Mouse (Mus musculus) myocyte (in vitro differentiated cells): ENCODE data around the gene Alk. TPM values are rescaled to one million over a fixed set of nuclear protein-coding genes. Genes with fewer than 3 reads are reported as not detected.

Experiments used
- H3K27me3 ChIP-seq: one replicate; pipeline ENCODE4 v1.6.1; 2011; ENCODE audit not compliant: control insufficient read depth, insufficient read depth, insufficient read length
- H3K36me3 ChIP-seq: one replicate; pipeline ENCODE4 v1.6.1; 2011; ENCODE audit not compliant: control insufficient read depth, insufficient read depth
- H3K4me2 ChIP-seq: one replicate; pipeline ENCODE4 v1.6.1; 2011; ENCODE audit warnings: low read depth, control low read depth
- H3K4me3 ChIP-seq: one replicate; pipeline ENCODE4 v1.5.1; 2011; ENCODE audit warnings: mild to moderate bottlenecking, control low read depth, moderate library complexity
- H3K79me2 ChIP-seq: one replicate; pipeline ENCODE4 v1.6.1; 2011; ENCODE audit not compliant: control insufficient read depth, insufficient read depth
- H3ac ChIP-seq: one replicate; pipeline ENCODE4 v1.6.1; 2011; ENCODE audit not compliant: control insufficient read depth, insufficient read length
- CEBPB ChIP-seq: IDR thresholded peaks from 2 replicates; pipeline ENCODE4 v1.6.1; 2011; ENCODE audit warnings: mild to moderate bottlenecking, moderate library complexity; ENCODE audit not compliant: poor library complexity, insufficient read depth, severe bottlenecking
- E2F4 ChIP-seq: IDR thresholded peaks from one replicate; pipeline ENCODE4 v1.6.1; 2011; ENCODE audit warnings: mild to moderate bottlenecking, control low read depth, moderate library complexity; ENCODE audit not compliant: insufficient read depth
- MAX ChIP-seq: IDR thresholded peaks from one replicate; pipeline ENCODE4 v1.6.1; 2011; ENCODE audit warnings: low read depth, mild to moderate bottlenecking, control low read depth
- MYOD1 ChIP-seq, 3 experiments: IDR thresholded peaks; one replicate each; pipeline ENCODE4 v1.6.1; 2011; ENCODE audit warnings: control low read depth in 2 of 3, low read depth in 2 of 3, mild to moderate bottlenecking in 2 of 3, moderate library complexity in 1 of 3; ENCODE audit not compliant: insufficient read length in 2 of 3, control insufficient read depth in 1 of 3
- MYOG ChIP-seq, 3 experiments: IDR thresholded peaks; one replicate each; pipeline ENCODE4 v1.6.1; 2011; ENCODE audit warnings: control low read depth in 2 of 3, low read depth in 2 of 3, mild to moderate bottlenecking in 2 of 3; ENCODE audit not compliant: insufficient read length in 2 of 3, control insufficient read depth in 1 of 3, insufficient read depth in 1 of 3
- POLR2A ChIP-seq: IDR thresholded peaks from one replicate; pipeline ENCODE4 v1.6.1; 2011; ENCODE audit warnings: low read depth, mild to moderate bottlenecking, control low read depth, moderate library complexity; ENCODE audit not compliant: insufficient read length
- POLR2AphosphoS2 ChIP-seq: IDR thresholded peaks from one replicate; pipeline ENCODE4 v1.6.1; 2011; ENCODE audit warnings: low read depth, control low read depth; ENCODE audit not compliant: insufficient read length
- REST ChIP-seq: IDR thresholded peaks from one replicate; pipeline ENCODE4 v1.6.1; 2011; ENCODE audit warnings: mild to moderate bottlenecking, control low read depth, moderate library complexity; ENCODE audit not compliant: insufficient read depth, insufficient read length
- SRF ChIP-seq: IDR thresholded peaks from one replicate; pipeline ENCODE4 v1.6.1; 2011; ENCODE audit warnings: low read depth; ENCODE audit not compliant: control insufficient read depth, insufficient read length
- TCF12 ChIP-seq: IDR thresholded peaks from one replicate; pipeline ENCODE4 v1.6.1; 2011; ENCODE audit warnings: mild to moderate bottlenecking, control low read depth; ENCODE audit not compliant: poor library complexity, insufficient read depth, severe bottlenecking
- TCF3 ChIP-seq: IDR thresholded peaks from one replicate; pipeline ENCODE4 v1.6.1; 2011; ENCODE audit warnings: low read depth, control low read depth; ENCODE audit not compliant: insufficient read length
- USF1 ChIP-seq: IDR thresholded peaks from one replicate; pipeline ENCODE4 v1.6.1; 2011; ENCODE audit warnings: low read depth, mild to moderate bottlenecking, control low read depth, moderate library complexity
- polyA plus RNA-seq: library from polyadenylated mRNA; unstranded; fragments of >200 nt; fragmentation: generic; extraction: Trizol; gene quantifications from one replicate; pipeline ENCODE4 v1.2.1, GENCODE M21; 2012; ENCODE audit warnings: missing spikeins

The Alk gene
- polyA plus RNA-seq, result not detected

DNA sequence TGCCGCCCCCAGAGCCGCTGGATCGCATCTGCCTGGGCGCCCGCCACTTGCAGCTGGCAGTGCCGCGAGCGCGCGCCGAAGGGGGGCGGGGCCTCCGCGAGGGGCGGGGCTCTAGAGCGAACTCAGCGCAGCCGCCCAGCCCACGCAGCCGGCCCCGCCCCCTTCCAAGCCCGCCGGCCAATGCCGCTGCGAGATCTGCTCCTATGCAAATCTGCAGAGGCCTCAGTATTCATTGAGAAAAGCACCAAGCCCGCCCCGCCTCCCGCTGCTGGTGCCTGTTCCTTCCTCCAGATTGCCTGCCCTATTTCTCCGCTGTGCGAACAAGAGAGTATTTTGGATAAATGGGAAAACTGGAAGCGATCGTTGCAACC lies at the start of gene Alk:
TSS of gene Alk (minus strand) at position 18 of the 371 bp plus-strand sequence.
- no peak within 1 kb of the TSS for H3K4me3 ChIP-seq
- H3K36me3 ChIP-seq, result no peaks in the 10 kb centered on the region
- H3ac ChIP-seq, result no peak within 1 kb of the TSS
- H3K27me3 ChIP-seq, result no peaks in the 10 kb centered on the region
- H3K79me2 ChIP-seq, result no peaks in the 10 kb centered on the region
- no peak within 1 kb of the TSS for H3K4me2 ChIP-seq
- TF ChIP-seq TCF12 (no peak), CEBPB (no peak), USF1 (no peak), TCF3 (no peak), POLR2AphosphoS2 (no peak), MYOG (IDR thresholded peaks at IDR 0.05; ENCODE audit: control insufficient read depth in 1 of 3, insufficient read depth in 1 of 3, insufficient read length in 2 of 3, low read depth in 2 of 3) (no peak), POLR2A (no peak), SRF (no peak), REST (no peak), MAX (no peak), E2F4 (no peak), MYOD1 (IDR thresholded peaks at IDR 0.05; ENCODE audit: control insufficient read depth in 1 of 3, insufficient read length in 2 of 3, low read depth in 2 of 3) (no peak)

DNA sequence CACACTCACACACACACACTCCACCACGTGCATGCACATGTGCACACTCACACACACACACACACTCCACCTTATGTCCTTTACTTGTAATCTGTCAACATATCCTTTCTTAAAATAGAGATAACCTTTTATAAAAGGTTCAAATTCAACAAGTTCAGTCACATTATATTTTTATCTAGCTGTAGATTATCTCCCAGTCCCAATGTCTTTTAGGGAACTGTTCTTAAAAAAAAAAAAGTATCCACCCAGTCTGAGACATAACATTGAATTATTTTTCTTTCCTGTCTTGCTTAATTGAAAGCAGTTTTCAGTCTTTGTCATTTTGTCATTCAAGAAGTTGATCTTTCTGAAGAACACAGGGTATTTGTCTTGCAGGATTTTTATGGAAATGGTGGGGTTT lies 48.4 kb upstream of the Alk start:
- H3ac ChIP-seq, result no peak overlapping the region
- H3K79me2 ChIP-seq, result no peaks in the 10 kb centered on the region
- no peaks in the 10 kb centered on the region for H3K27me3 ChIP-seq
- H3K36me3 ChIP-seq, result no peaks in the 10 kb centered on the region
- H3K4me3 ChIP-seq, result no peak overlapping the region
- TF ChIP-seq MYOD1 (IDR thresholded peaks at IDR 0.05; ENCODE audit: control insufficient read depth in 1 of 3, insufficient read length in 2 of 3, low read depth in 2 of 3) (no peak), TCF12 (no peak), REST (no peak), USF1 (no peak), POLR2AphosphoS2 (no peak), TCF3 (no peak), MYOG (IDR thresholded peaks at IDR 0.05; ENCODE audit: control insufficient read depth in 1 of 3, insufficient read depth in 1 of 3, insufficient read length in 2 of 3, low read depth in 2 of 3) (no peak), CEBPB (no peak), POLR2A (no peak), E2F4 (no peak)
- no peak overlapping the region for H3K4me2 ChIP-seq

DNA sequence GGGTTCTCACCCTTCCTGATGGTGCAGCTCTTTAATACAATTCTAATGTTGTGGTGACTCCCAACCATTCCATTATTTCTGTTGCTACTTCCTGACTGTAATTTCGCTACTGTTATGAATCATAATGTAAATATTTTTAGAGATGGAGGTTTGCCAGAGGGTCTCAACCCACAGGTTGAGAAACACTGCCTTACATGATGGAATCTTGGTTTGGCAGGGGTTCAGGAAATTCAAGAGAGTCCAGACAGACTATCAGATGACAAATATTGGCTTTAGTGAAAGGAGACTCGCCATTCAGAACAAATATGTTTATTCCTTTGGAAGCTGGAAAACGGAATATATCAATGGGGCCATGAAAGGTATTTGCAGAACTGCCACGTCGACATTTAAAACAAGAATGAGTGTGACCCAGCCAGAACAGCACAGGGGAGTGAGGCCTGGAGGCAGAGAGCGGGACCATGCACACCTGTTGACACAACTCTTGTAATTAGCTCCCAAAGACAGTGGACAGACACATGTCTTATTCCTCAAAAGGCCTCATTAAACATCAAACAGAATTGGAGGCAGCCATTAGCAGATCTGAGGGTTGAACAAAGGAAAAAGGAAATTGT lies 44.3 kb upstream of the Alk start:
- H3K36me3 ChIP-seq, result no peaks in the 10 kb centered on the region
- H3K4me2 ChIP-seq, result no peak overlapping the region
- TF ChIP-seq MYOG (IDR thresholded peaks at IDR 0.05; ENCODE audit: control insufficient read depth in 1 of 3, insufficient read depth in 1 of 3, insufficient read length in 2 of 3, low read depth in 2 of 3) (no peak), TCF3 (no peak)
- no peak overlapping the region for H3K4me3 ChIP-seq
- H3ac ChIP-seq, result no peak overlapping the region
- H3K79me2 ChIP-seq, result no peaks in the 10 kb centered on the region
- H3K27me3 ChIP-seq, result no peaks in the 10 kb centered on the region

DNA sequence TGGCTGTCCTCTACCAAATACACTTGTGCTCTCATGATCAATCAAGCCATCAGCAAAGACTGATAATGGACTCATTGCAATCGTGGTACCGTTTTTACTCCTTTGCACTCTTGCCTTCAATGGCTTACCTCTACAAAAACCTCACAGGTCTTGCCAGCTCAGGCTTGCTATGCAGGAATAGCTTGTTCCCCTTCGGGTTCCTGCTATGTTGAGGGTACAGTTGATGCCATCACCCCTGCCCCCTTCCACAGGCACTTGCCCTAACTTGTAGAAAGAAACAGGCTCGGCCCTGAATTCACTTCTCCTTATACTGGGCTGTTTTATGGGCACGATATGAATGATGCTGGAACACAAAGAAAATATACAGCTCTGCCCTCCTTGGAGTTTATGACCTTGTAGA lies 41.7 kb upstream of the Alk start:
- no peaks in the 10 kb centered on the region for H3K27me3 ChIP-seq
- no peak for TF ChIP-seq SRF
- H3K4me3 ChIP-seq, result no peak overlapping the region

DNA sequence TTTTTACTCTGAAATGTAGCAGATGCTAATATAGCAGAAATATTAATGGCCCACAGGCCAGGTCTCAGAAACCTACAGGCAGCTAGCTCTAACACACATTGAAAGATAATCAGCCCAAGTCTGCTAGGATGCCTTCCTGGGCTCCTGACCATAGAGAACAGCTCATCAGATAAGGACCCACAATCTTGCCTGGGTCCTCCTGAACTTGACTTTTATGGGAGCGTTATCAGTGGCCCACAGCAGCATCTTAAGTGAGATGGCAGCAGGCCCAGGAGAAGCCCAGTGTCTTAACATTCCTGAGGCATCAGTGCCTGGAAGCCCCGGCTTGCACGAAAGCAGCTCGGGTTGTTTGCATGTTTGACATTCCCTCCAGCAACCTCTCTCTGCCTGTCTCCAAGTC lies 35.7 kb upstream of the Alk start:
- Histone ChIP-seq H3ac (no peak overlapping the region), H3K79me2 (no peaks in the 10 kb centered on the region), H3K4me3 (no peak overlapping the region), H3K4me2 (no peak overlapping the region), H3K36me3 (no peaks in the 10 kb centered on the region), H3K27me3 (no peaks in the 10 kb centered on the region)
- TF ChIP-seq POLR2AphosphoS2 (no peak), TCF12 (no peak), MYOD1 (IDR thresholded peaks at IDR 0.05; ENCODE audit: control insufficient read depth in 1 of 3, insufficient read length in 2 of 3, low read depth in 2 of 3) (no peak), MYOG (IDR thresholded peaks at IDR 0.05; ENCODE audit: control insufficient read depth in 1 of 3, insufficient read depth in 1 of 3, insufficient read length in 2 of 3, low read depth in 2 of 3) (no peak), MAX (no peak), USF1 (no peak), CEBPB (no peak), SRF (no peak), E2F4 (no peak), TCF3 (no peak), POLR2A (no peak), REST (no peak)

More for the DNA sequence above, 41.7 kb upstream of the Alk start:
- Histone ChIP-seq H3K79me2 (no peaks in the 10 kb centered on the region), H3ac (no peak overlapping the region), H3K4me2 (no peak overlapping the region), H3K36me3 (no peaks in the 10 kb centered on the region)
